Mouse (Mus musculus): ENCODE measurements around the gene Mcm5. TPM values are rescaled to one million over a fixed set of nuclear protein-coding genes. Genes with fewer than 3 reads are reported as not detected.

Gene Mcm5
- polyA plus RNA-seq, 1 experiment, result 177 TPM

DNA sequence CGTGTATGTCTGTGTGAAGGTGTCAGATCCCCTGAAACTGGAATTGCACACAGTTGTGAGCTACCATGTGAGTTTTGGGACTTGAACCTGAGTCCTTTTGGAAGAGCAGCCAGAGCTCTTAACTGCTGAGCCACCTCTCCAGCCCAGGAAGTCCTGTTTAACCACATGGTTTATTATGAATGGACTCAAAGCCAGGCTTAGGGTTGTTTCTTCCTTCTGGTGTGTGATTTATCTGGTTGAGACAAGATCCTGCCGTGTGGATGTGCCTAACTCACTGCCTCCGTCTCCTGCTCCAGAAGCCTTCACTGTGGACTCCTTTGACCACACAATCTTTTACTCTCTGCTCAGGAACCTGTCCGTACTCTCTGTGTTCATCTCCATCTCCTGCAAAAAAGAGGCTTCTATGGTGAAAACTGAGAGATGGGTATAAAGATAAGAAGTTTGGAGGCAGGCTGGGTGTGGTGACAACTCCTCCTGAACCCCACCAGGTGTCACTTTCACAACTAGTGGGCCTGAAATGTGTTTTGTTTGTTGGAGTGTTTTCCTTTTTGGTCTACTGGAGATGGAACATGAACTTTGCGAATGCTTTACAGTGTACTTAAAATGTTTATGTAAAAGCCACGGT, 27.1 kb upstream of the Mcm5 start:
- TF ChIP-seq CTCF (IDR thresholded peaks at IDR 0.05; ENCODE audit: low read depth, low read length) (no peak), EP300 (IDR thresholded peaks at IDR 0.05; ENCODE audit: insufficient read depth, low read depth, low read length) (no peak), POLR2A (IDR thresholded peaks at IDR 0.05; ENCODE audit: insufficient read depth, low read length) (no peak)
- no peak overlapping the region for H3K9ac ChIP-seq (ENCODE audit: low read depth, poor library complexity, severe bottlenecking)
- H3K4me1 ChIP-seq (ENCODE audit: control insufficient read depth, insufficient read depth, low read length), result peaks cover 2% of the 10 kb centered on the region
- no peaks in the 10 kb centered on the region for H3K27me3 ChIP-seq (ENCODE audit: control insufficient read depth, insufficient read depth, low read length, poor library complexity, severe bottlenecking)
- H3K27ac ChIP-seq (ENCODE audit: insufficient read depth, low read length), result no peak overlapping the region
- H3K9me3 ChIP-seq (replicated peaks; ENCODE audit: control insufficient read depth, insufficient read depth, low read length, poor library complexity, severe bottlenecking), result no peaks in the 10 kb centered on the region
- no peaks in the 10 kb centered on the region for H3K36me3 ChIP-seq (ENCODE audit: control insufficient read depth, insufficient read depth, low read length, poor library complexity, severe bottlenecking)
- H3K4me3 ChIP-seq (ENCODE audit: low read depth, low read length), result no peak overlapping the region

DNA sequence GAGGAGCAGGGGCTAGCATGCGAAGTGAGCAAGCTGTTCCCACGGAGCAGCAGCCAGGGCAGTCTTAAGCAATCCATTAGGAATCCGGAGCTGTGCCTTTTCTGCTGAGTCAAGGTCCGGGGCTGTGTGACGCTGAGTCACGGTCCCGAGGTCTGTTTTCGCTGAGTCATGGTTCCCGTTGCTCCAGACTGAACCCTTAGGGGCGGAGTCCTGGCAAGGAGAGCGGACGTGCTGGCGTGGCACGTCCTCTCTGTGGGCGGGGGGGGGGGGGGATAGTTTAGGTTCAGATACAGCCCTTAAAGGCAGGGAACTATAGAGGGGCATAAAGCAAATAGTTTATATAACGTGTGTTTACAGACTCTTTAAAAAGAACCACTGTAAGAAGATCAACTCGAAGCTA, 25.5 kb upstream of the Mcm5 start:
- no peaks in the 10 kb centered on the region for H3K9me3 ChIP-seq (replicated peaks; ENCODE audit: control insufficient read depth, insufficient read depth, low read length, poor library complexity, severe bottlenecking)
- H3K27me3 ChIP-seq (ENCODE audit: control insufficient read depth, insufficient read depth, low read length, poor library complexity, severe bottlenecking), result no peaks in the 10 kb centered on the region
- no peaks in the 10 kb centered on the region for H3K36me3 ChIP-seq (ENCODE audit: control insufficient read depth, insufficient read depth, low read length, poor library complexity, severe bottlenecking)
- peak; percentile 95 for TF ChIP-seq EP300 (IDR thresholded peaks at IDR 0.05; ENCODE audit: insufficient read depth, low read depth, low read length)
- no peak for TF ChIP-seq CTCF (IDR thresholded peaks at IDR 0.05; ENCODE audit: low read depth, low read length)
- TF ChIP-seq POLR2A (IDR thresholded peaks at IDR 0.05; ENCODE audit: insufficient read depth, low read length), result no peak
- peak overlapping the region; percentile 51 for H3K9ac ChIP-seq (ENCODE audit: low read depth, poor library complexity, severe bottlenecking)
- H3K27ac ChIP-seq (ENCODE audit: insufficient read depth, low read length), result peak overlapping the region; percentile 95
- H3K4me1 ChIP-seq (ENCODE audit: control insufficient read depth, insufficient read depth, low read length), result peaks cover 3% of the 10 kb centered on the region
- peak overlapping the region; percentile 66 for H3K4me3 ChIP-seq (ENCODE audit: low read depth, low read length)

DNA sequence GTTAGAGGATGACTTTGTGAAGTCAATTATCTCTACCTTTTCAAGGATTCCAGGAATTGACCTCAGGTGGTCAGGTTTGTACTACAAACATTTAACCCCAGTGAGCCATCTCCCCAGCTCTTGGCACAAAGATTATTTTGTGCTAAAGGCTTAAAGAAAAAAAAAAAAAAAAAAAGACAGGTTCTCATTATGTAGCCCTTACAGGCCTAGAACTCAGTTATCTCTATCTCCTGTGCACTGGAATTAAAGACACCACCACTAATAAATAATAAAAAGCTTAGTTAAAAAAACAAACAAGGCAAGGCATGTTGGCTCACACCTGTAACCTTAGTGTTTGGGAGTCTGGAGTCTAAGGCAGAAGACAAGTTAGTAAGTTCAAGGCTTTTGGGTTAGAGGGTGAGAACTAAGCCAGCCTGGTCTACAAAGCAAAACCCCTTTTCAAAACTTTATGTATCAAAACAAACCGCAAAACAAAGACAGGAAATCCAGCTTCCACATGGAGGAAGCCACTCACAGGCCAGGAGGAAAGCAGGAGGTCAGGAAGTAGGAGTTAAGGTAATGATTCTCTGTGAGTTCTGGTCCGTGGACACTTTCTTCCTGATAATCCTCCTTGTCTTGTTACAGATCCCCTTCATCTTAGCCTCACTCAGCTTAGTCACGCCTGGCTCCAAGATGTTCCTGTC, 24.8 kb upstream of the Mcm5 start:
- Histone ChIP-seq H3K27me3 (ENCODE audit: control insufficient read depth, insufficient read depth, low read length, poor library complexity, severe bottlenecking) (no peaks in the 10 kb centered on the region), H3K36me3 (ENCODE audit: control insufficient read depth, insufficient read depth, low read length, poor library complexity, severe bottlenecking) (no peaks in the 10 kb centered on the region), H3K27ac (ENCODE audit: insufficient read depth, low read length) (peak overlapping the region; percentile 70), H3K4me1 (ENCODE audit: control insufficient read depth, insufficient read depth, low read length) (peaks cover 5% of the 10 kb centered on the region), H3K4me3 (ENCODE audit: low read depth, low read length) (no peak overlapping the region), H3K9ac (ENCODE audit: low read depth, poor library complexity, severe bottlenecking) (no peak overlapping the region), H3K9me3 (replicated peaks; ENCODE audit: control insufficient read depth, insufficient read depth, low read length, poor library complexity, severe bottlenecking) (no peaks in the 10 kb centered on the region)
- TF ChIP-seq EP300 (IDR thresholded peaks at IDR 0.05; ENCODE audit: insufficient read depth, low read depth, low read length) (no peak), POLR2A (IDR thresholded peaks at IDR 0.05; ENCODE audit: insufficient read depth, low read length) (no peak), CTCF (IDR thresholded peaks at IDR 0.05; ENCODE audit: low read depth, low read length) (no peak)

DNA sequence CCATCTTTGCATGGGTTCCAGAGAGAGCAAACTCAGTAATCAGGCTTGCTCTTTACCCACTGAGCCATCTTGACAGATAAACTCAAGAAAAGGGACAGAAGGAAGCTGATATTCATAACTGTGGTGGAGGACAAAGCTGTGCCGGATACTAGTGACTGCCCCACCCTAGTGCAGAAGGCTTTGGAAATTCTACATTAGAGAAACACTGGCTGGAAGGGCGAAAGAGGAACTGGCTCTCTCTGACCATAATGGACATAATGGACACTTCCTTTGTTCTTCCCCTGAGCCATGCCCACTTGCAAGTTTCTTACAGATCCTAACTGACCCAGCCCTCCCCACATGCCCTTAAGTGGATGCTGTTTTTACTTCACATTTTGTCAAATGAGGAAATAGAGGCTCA, 23.4 kb upstream of the Mcm5 start:
- H3K36me3 ChIP-seq (ENCODE audit: control insufficient read depth, insufficient read depth, low read length, poor library complexity, severe bottlenecking), result no peaks in the 10 kb centered on the region
- TF ChIP-seq CTCF (IDR thresholded peaks at IDR 0.05; ENCODE audit: low read depth, low read length) (no peak), EP300 (IDR thresholded peaks at IDR 0.05; ENCODE audit: insufficient read depth, low read depth, low read length) (no peak), POLR2A (IDR thresholded peaks at IDR 0.05; ENCODE audit: insufficient read depth, low read length) (no peak)
- H3K27me3 ChIP-seq (ENCODE audit: control insufficient read depth, insufficient read depth, low read length, poor library complexity, severe bottlenecking), result no peaks in the 10 kb centered on the region
- H3K9me3 ChIP-seq (replicated peaks; ENCODE audit: control insufficient read depth, insufficient read depth, low read length, poor library complexity, severe bottlenecking), result no peaks in the 10 kb centered on the region
- no peak overlapping the region; the same call in 1 of the 2 replicates for H3K27ac ChIP-seq (ENCODE audit: insufficient read depth, low read length)
- H3K4me1 ChIP-seq (ENCODE audit: control insufficient read depth, insufficient read depth, low read length), result peaks cover 5% of the 10 kb centered on the region
- H3K9ac ChIP-seq (ENCODE audit: low read depth, poor library complexity, severe bottlenecking), result no peak overlapping the region
- no peak overlapping the region for H3K4me3 ChIP-seq (ENCODE audit: low read depth, low read length)

DNA sequence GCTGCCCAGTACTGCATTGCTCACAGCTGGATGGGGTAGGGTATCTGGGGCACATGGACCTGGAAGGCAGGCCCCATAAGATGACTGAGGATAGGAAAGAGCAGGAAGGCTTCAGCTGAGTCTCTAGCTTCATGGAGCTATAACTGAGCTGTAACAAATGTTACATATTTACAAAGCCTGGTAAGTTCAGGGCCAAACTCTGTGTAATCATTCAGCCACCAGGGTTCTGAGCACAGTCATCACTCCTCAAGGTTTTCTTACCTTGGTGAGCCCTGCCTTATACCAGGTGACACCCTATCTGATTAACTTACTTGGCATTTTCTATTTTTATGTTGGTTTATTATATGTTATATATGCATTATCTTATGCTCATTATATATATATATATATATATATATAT, 22.2 kb upstream of the Mcm5 start:
- Histone ChIP-seq H3K9ac (ENCODE audit: low read depth, poor library complexity, severe bottlenecking) (no peak overlapping the region), H3K27ac (ENCODE audit: insufficient read depth, low read length) (no peak overlapping the region), H3K4me1 (ENCODE audit: control insufficient read depth, insufficient read depth, low read length) (peaks cover 5% of the 10 kb centered on the region), H3K36me3 (ENCODE audit: control insufficient read depth, insufficient read depth, low read length, poor library complexity, severe bottlenecking) (no peaks in the 10 kb centered on the region), H3K27me3 (ENCODE audit: control insufficient read depth, insufficient read depth, low read length, poor library complexity, severe bottlenecking) (no peaks in the 10 kb centered on the region), H3K4me3 (ENCODE audit: low read depth, low read length) (no peak overlapping the region), H3K9me3 (replicated peaks; ENCODE audit: control insufficient read depth, insufficient read depth, low read length, poor library complexity, severe bottlenecking) (no peaks in the 10 kb centered on the region)
- no peak for TF ChIP-seq CTCF (IDR thresholded peaks at IDR 0.05; ENCODE audit: low read depth, low read length)
- no peak for TF ChIP-seq POLR2A (IDR thresholded peaks at IDR 0.05; ENCODE audit: insufficient read depth, low read length)
- TF ChIP-seq EP300 (IDR thresholded peaks at IDR 0.05; ENCODE audit: insufficient read depth, low read depth, low read length), result no peak

Data from ES-Bruce4 (cell line).